In the genomic region with DNA sequence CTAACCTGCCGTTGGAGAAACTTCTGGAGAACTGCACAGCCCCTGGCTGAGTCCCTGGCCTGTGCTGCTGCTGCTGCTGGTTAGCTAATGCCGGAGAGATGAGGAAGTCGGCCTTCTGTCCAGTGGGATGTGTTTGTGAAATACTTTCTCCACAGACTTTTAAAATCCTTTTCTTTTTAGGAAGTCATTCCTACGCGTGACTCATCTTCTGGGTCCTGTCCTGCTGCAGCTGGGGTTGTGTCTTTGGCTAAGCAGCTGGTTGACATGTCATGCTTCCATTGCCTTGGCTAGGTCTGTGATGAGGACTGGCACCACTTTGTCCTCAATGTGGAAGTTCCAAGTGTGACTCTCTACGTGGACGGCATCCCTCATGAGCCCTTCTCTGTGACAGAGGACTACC, we compare ENCODE assay signal across 19 mouse cellular contexts. TPM values are rescaled to one million over a fixed set of nuclear protein-coding genes. Genes with fewer than 3 reads are reported as not detected.
A peak's percentile ranks its signal among the peaks of the same experiment; 100 is the strongest.
DNase-seq lines count a peak whose midpoint lies in the region; ATAC-seq and TF ChIP-seq lines count a peak whose summit lies in the region.
"Had no signal": no experiment of that assay in that cellular context is flagged by ENCODE, and none has a peak within 500 bp of the region (broad histone marks: within the 10 kb centered on the region; RNA-seq: fewer than 3 reads in every experiment).

No protein-coding gene starts in this region.

- peak; percentile 23 for ATAC-seq in megakaryocyte progenitor cell, adult 5-6 weeks (replicated peaks; ENCODE audit: poor library complexity)

- no peak for TF ChIP-seq POLR2A in bone marrow macrophage, adult 2 months (IDR thresholded peaks at IDR 0.05; ENCODE audit: borderline replicate concordance, low read depth, low read length)

- intact Hi-C loops in gastrocnemius, postnatal 36 days (cut with DNase I), result no loop called here

- H3K27ac ChIP-seq in bone marrow macrophage, adult 2 months (ENCODE audit: insufficient read depth, low read depth, low read length), result peak overlapping the region; percentile 60
- H3K27ac ChIP-seq: heart, embryonic 15.5 days; hindbrain, embryonic 12.5 days; liver, embryonic 13.5 days; neural tube, embryonic 13.5 days; stomach, postnatal 0 days had no signal

- H3K4me1 ChIP-seq in bone marrow macrophage, adult 2 months (ENCODE audit: control insufficient read depth, insufficient read depth, low read length), result peaks cover 31% of the 10 kb centered on the region
- H3K4me1 ChIP-seq: heart, embryonic 15.5 days; hindbrain, embryonic 12.5 days; neural tube, embryonic 13.5 days had no signal

- peak; percentile 45 for DNase-seq in gastrocnemius, adult 18-20 months (ENCODE audit: low spot score)
- no peak for DNase-seq in gastrocnemius, postnatal 36 days
- DNase-seq in layer of hippocampus, postnatal 10 days (ENCODE audit: low spot score in 2 of 2), result peak; percentile 22 to 43
- no peak for DNase-seq in layer of hippocampus, adult 18-20 months (ENCODE audit: low spot score in 2 of 2)
- no peak for DNase-seq in cerebellum, postnatal 4 days (ENCODE audit: low spot score in 2 of 2)
- DNase-seq in thymus, postnatal 14 days, result no peak
- DNase-seq: adrenal gland, postnatal 36 days; cerebellum, adult 9-10 months; kidney, adult 9 months; kidney, postnatal 4 days; liver, embryonic 13.5 days; right cerebral cortex, postnatal 25 days; thymus, postnatal 36 days had no signal

- TF ChIP-seq CTCF in bone marrow macrophage, adult 2 months (IDR thresholded peaks at IDR 0.05; ENCODE audit: low read depth, low read length), result no peak

- H3K4me3 ChIP-seq in bone marrow macrophage, adult 2 months (ENCODE audit: insufficient read depth, low read length), result no peak overlapping the region
- H3K4me3 ChIP-seq: heart, embryonic 15.5 days; hindbrain, embryonic 12.5 days; liver, embryonic 13.5 days; neural tube, embryonic 13.5 days had no signal

RNA-seq across cellular contexts. Expression of a gene that starts 51.7 kb away (rescaled TPM):
- 10 to 100 TPM; 27.5 to 35.0 TPM for total RNA-seq in gastrocnemius, adult 18-20 months (2021)
- total RNA-seq in gastrocnemius, postnatal 36 days (2021), result 10 to 100 TPM; 23.6 to 28.3 TPM
- 100 to 1,000 TPM; 726 TPM for total RNA-seq in layer of hippocampus, postnatal 10 days (2021)
- 100 to 1,000 TPM; 839 to 867 TPM for total RNA-seq in layer of hippocampus, adult 18-20 months (2021)
- polyA plus RNA-seq in bone marrow macrophage, adult 2 months (2012; ENCODE audit: insufficient read depth, insufficient read length, missing spikeins), result 0.85 and 1.4 TPM in 2 replicates
- 2.2 and 4.0 TPM in 2 replicates for total RNA-seq in megakaryocyte progenitor cell, adult 5-6 weeks (2015)
- 4.1 and 5.9 TPM in 2 replicates for total RNA-seq in megakaryocyte progenitor cell, adult 5-6 weeks (2017)

Comparison
In these comparisons a context has a peak if more than half of its experiments do, and no peak if none do; other contexts are left out.
1. DNase-seq: peak in gastrocnemius, adult 18-20 months (single experiment) and layer of hippocampus, postnatal 10 days (2 of 2); none in gastrocnemius, postnatal 36 days (0 of 2), layer of hippocampus, adult 18-20 months (0 of 2), cerebellum, postnatal 4 days (0 of 2) and thymus, postnatal 14 days (single experiment).
2. RNA of a gene that starts 51.7 kb away (total RNA-seq): 839 to 867 TPM in layer of hippocampus, adult 18-20 months and 726 TPM in layer of hippocampus, postnatal 10 days; 27.5 to 35.0 TPM in gastrocnemius, adult 18-20 months, 23.6 to 28.3 TPM in gastrocnemius, postnatal 36 days and 2.2 to 5.9 TPM in megakaryocyte progenitor cell, adult 5-6 weeks; every median in the first group is over 10 times any median in the second.